Mouse (Mus musculus) layer of hippocampus, adult 8-10 months (tissue): ENCODE results near the gene Cd22. TPM values are rescaled to one million over a fixed set of nuclear protein-coding genes. Genes with fewer than 3 reads are reported as not detected.
"Not testable (repeated sequence)": the region's sequence is repeated elsewhere in the genome, so short reads cannot be mapped to it uniquely, and the experiment has no call there.

Experiments used
- DNase-seq, 2 experiments: peaks; one replicate each; pipeline ENCODE4 v3.0.0; 2022; ENCODE audit warnings: low spot score in 2 of 2
- total RNA-seq, 4 experiments: library from RNA; stranded (reverse); gene quantifications; 2 replicates each; pipeline ENCODE4 v1.2.4; 2022

Cd22 gene
- 1 to 10 TPM in 2 of 4 experiments, not detected in 2; 1.1 to 1.6 TPM for total RNA-seq

- DNase-seq: no peak
Observed at GRCm38 (mm10) chr7:30880176-30880575, at the start of gene Cd22. Gene Cd22, minus strand, starts transcription at chr7:30880342.

- not testable (repeated sequence) for DNase-seq
Observed at GRCm38 (mm10) chr7:30924581-30924980, 44.4 kb upstream of the Cd22 start, which contains the start of gene Hamp2. Gene Hamp2, minus strand, starts transcription at chr7:30924681.

GRCm38 (mm10) chr7:30924071-30924470 lies 43.9 kb upstream of the Cd22 start:
- DNase-seq: no peak

DNA sequence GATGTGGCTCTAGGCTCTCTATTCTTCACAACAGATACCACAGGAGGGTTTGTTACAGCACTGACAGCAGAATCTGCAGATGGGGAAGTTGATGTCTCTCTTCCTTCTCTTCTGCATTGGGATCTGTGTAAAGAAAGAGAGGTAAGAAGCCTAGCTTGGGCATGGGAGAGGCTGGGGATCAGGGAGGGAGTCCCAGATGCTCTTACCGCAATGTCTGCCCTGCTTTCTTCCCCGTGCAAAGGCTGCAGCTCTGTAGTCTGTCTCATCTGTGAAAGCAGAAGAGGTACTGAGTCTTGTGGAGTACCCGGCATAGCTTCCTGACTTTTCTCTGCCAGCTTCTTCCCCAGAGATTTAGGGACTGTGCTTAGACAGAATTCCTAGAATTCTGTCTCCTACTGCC lies 42.3 kb upstream of the Cd22 start:
- DNase-seq: not testable (repeated sequence)

DNA sequence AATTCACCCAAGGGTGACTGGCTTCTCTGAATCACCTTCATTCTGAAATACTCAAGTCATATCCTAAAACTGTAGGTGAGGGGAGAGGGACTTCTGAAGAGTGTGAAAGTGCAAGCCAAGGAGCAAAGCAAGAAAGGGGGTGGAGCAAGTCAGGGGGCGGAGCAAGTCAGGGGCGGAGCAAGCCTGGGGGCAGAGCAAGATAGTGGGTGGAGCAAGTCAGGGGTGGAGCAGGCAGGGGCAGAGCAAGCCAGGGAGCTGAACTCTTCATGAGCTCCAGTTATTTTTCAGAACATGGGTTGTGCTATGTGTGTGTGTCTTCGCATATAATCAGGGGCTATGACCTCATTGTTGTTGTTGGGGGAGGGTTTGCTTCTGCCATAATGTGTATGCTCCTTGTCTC lies 40.1 kb upstream of the Cd22 start:
- no peak for DNase-seq

DNA sequence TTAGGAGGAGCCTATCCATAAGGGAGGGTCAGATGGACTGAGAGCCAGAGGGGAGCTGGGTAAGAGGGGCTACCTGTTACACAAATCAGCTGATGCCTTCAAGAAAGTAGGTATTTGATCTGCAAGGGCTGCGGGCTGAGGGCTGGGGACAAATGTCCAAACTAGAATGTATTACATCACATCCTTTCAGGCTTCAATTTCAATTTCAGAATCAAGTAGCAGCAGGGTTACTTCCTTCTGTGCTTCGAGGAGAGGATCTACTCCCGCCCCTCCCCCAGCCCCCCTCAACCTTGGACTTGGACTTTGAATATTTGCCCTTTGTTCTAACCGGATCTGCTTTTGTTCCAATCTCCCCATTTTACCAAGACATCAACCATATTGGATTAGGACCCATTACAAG lies 37.1 kb upstream of the Cd22 start:
- DNase-seq: no peak

- DNase-seq: peak in 1 of 2 experiments; percentile 47
Observed at GRCm38 (mm10) chr7:30916713-30917112, 36.6 kb upstream of the Cd22 start.

GRCm38 (mm10) chr7:30914732-30915131 lies 34.6 kb upstream of the Cd22 start, which contains the start of gene Mag:
Gene Mag, minus strand, starts transcription at chr7:30914873.
- peak; percentile 26 to 38 for DNase-seq

GRCm38 (mm10) chr7:30909773-30910172 lies 29.6 kb upstream of the Cd22 start:
- DNase-seq: no peak

GRCm38 (mm10) chr7:30908992-30909431 lies 28.9 kb upstream of the Cd22 start:
- DNase-seq: no peak

DNA sequence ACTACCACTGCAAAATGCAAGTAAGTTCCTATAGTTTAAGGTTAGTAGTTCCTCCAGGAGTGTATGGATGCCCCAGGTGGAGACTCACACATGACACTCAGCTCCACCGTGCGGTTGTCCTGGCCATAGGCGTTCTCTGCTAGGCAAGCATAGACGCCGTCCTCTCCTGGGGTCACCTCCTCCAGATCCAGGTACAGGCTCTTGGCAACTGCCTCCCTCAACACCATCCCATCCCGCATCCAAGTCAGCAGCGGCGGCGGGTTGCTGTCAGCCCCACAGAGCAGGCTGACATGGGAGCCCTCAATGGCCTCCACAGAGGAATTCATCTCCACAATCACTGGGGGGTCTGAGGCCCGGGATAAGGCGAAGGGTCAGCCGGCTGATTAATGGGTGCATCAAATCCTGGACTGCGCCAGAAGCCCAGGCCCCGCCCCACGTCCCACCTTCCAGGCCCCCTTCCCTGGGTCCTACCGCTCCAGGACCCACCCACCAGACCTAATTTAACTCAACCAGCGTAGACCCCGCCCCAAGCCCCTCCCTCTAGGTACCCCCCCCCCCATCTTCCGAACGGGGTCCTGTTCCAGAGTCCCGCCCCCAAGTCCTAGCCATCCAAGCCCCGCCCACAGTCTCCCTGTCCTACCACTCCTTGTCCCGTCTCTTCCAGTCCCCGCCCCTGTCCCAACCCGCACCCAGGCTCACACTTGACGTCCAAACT lies 28.3 kb upstream of the Cd22 start:
- DNase-seq: no peak

DNA sequence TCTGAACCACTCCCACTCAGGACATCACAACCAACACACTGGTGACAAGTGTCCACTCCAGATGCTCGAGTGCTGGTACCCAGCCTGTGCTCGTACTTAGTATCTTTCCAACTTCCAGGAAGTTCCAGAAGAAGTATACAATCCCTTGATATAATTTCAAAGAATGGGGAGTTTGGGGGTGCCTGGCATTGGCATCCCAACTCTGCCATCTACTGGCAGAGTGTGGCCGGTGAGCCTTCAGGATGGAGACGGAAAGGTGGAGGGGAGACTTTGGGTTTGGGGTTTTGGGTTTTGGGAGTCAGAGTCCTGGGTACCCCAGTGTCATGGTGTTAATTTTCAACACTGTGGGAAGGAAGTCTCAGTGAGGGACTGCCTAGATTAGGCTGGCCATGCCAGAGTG lies 23.9 kb upstream of the Cd22 start:
- DNase-seq: no peak

DNA sequence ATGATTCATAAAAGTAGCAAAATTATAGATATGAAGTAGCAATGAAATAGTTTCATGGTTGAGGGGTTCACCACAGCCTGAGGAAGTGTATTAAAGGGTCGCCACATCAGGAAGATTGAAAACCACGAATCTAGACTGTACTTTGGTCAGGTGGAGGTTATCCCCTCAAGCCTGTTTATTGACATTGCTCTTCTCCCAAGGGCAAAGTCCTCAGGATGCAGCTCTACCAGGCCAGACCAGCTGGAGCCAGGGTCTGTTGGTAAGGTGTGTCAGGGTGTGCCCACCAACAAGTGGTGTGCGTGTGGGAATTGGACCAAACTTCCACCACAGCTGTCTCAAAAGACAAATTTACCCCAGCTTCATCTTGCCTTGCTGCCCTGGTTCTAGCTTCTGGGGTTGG lies 15.1 kb upstream of the Cd22 start:
- DNase-seq: no peak

DNA sequence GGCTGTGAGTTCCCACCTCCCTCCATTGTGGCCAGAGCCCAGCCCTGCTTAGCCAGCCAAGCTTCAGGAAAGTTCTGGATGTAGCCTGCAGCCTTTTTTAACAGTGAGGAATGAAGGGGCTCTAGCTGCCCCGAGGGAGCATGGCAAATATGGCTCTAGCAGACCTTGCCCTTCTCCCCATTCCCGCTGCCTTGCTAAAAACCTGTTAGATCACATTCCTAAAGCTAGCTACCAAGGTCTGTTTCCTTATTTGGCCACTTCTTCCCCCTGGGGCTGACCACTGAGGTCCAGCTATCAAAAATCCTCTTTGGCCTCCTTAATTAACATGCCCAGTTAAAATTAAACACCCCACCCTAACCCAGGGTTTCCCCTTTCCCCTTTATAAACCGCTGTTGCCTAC lies 12.4 kb upstream of the Cd22 start:
- no peak for DNase-seq

- no peak for DNase-seq
Observed at GRCm38 (mm10) chr7:30891746-30892145, 11.6 kb upstream of the Cd22 start.

DNA sequence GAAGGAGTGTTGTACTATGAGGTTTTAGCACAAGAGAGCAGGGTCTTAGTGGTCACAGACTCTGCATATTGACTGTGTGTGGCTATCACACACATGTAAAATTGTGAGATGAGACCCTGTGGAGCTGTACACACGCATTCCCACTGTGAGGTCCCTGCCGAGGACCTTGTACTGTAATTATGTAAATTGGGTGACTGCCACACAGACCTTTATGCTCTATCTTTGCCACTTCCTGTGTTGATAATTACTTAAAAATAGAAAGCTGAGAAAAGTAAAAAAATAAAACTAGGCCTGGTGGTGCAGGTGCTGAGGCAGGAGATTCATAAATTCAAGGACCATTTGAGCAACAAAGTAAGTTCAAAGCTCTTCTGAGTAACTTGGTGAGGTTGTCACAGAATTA lies 10.5 kb upstream of the Cd22 start:
- no peak for DNase-seq

DNA sequence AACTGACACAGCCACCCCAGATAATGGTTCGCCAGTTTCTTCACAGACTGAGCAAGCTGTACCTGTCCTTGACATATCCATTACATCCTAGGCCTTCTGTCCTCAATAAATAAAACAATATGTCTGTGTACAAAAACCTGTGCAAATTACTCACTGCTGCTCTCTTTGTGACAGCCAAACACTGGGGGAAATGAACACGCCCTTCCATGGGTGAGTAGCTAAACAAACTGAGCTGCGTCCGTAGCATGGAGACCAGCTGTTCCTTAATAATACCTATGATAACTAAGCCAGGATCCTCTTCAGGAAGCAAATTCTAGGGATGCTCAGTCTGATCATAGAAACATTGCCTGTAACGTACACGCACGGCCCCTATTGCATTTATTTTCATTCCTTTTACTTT lies 8.6 kb upstream of the Cd22 start:
- no peak for DNase-seq

- no peak for DNase-seq
Observed at GRCm38 (mm10) chr7:30887568-30888188, 7.5 kb upstream of the Cd22 start.

GRCm38 (mm10) chr7:30886852-30887251 lies 6.7 kb upstream of the Cd22 start:
- DNase-seq: no peak

GRCm38 (mm10) chr7:30884047-30884446 lies 3.9 kb upstream of the Cd22 start:
- no peak for DNase-seq

DNA sequence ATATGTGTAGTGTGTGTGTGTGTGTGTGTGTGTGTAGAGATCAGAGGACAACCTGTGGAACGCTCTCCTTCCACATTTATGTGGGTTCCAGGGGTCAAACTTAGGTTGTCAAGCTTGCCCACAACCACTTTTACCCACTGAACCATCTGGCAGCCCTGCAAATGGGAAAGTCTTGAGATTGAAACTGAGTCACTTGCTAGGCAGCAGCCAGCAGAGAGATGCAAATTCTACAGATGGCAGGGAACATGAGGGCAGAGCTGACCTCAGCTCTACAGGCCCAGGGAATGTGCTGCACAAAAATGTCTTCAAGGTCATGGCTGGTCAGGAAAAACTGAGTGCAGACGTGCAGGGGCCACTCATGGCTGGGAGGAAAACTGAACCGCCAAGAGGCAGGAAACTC lies 1.2 kb upstream of the Cd22 start:
- no peak for DNase-seq

- no peak for DNase-seq
Observed at GRCm38 (mm10) chr7:30878950-30879349, 1.2 kb downstream of the Cd22 start.

DNA sequence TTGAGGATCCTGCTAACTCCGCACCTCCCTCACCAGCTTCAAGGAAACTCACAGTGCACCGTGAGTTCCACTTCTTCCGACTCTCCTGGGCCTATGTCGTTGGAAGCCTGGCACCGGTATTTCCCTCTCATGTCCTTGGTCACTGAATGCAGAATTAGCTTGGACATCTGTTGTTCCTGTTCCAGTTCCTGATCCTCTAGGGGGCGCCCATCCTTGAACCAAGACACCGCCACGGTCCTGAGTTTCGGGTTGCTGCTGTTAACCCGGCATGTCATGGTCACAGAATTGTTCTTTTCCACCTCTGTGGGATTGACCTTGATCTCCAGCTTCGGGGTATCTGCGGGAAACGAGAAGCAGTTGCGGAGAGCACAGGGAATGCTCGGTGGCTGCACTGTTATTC lies 7.1 kb downstream of the Cd22 start:
- DNase-seq: peak; percentile 34 to 69
